Mouse (Mus musculus) sigmoid colon, adult 10 weeks (tissue): ENCODE results near the gene Abcd4. TPM values are rescaled to one million over a fixed set of nuclear protein-coding genes. Genes with fewer than 3 reads are reported as not detected.

Experiments
- polyA plus RNA-seq: library from polyadenylated mRNA; stranded (reverse); fragments of 350-450 nt; fragmentation: Illumina TruSeq; extraction: RNeasy Lipid Tissue Mini Kit (QIAGEN cat#74804); gene quantifications from one replicate; pipeline ENCODE4 v1.2.3, GENCODE M21; 2014; ENCODE audit warnings: low read depth, low replicate concordance

Gene Abcd4
- polyA plus RNA-seq: 4.4 TPM

DNA sequence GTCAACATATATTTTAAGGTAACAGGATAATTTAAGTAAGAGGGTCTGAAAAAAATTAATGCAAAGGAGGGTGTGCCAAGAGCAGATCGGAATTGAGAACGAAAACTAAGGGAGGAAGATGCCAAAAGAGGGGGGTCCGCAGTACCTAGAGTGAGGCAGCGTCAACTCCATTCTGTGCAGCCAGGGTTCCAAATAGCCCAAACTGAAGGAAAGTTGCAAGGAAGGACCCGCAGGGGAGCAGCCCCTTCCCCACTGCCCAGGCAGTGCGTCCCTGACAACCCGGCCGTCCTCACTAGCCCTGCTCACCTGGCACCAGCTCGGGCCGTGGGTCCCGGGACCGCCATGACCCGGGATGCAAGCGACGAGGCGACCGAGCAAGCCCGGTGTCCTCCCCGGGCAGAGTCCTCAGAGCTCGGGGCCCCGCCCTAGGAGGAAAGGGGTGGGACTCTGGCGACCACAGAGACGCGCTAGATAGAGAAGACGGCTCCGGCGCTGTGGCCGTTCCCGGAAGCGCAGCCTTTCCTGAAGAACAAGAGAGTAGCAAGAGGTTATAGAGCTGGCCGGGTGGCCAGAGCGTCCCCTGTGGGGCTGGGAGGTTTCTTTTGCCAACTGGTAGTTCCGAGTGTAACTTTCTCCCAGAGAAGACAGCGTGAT is at the start of gene Abcd4:
Gene Abcd4 (minus strand): TSS at position 437 of the 654 bp plus-strand sequence.

DNA sequence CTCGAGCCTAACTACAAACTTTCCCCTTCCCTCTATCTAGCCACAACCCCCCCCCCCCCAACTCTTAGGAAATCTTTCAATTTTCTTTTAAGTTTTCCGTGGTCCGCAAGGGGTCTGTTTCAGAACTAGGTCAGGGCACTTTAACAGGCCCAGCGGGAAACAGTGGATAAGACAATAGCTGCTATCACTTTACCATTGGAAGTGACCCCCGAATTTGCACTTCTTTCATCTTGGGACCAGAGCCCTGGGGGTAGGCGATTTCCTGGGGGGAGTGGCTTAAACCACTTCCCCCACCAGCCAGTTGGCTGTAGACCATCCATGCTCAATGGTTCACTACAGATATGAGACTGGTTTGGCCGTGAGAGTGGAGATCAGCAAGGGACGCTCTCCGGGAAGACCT is 23.4 kb upstream of the Abcd4 start, which contains the start of gene Vrtn:
Gene Vrtn (plus strand): TSS at position 366 of the 400 bp plus-strand sequence.

DNA sequence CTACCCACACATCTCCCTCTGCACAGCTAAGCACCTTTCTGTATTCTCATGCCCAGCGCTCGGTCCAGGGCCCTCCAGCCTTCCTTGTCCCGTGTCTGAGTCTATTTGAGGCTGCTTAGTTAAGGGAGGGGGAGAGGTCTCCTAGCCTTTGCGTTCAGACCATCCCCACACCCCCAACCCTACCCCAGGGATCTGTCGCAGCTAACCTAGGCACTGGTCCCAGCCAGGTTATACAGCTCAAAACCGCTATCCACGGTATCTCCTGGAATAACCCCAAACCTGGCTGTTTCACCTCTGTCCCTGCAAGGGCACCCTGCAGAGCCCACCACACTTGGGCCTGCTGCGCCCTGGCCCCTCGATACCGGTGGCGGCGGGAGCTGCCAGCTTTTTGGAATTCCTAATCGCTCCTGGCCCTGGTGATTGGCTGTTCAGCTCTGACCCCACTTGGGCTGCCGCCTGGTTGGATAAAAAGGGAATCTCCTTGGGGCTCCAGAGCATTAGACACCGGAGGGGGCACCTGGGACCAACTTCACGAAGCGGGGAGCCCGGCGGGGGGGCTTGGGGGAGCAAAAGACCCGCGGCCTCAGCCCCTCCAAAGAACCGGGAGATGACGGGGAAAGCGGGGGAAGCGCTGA is 47.8 kb downstream of the Abcd4 start, which contains the start of gene Vsx2:
Gene Vsx2 (plus strand): TSS at position 427 of the 635 bp plus-strand sequence.

Other genes starting within 250 kb of the Abcd4 start
- 216 TPM for gene Entpd5, start 208.4 kb downstream of the Abcd4 start, polyA plus RNA-seq
- 10.3 TPM for gene Bbof1, start 208.3 kb downstream of the Abcd4 start, polyA plus RNA-seq
- gene Rnf113a2, start 200.2 kb downstream of the Abcd4 start, polyA plus RNA-seq: 11.0 TPM
- 99.9 TPM for gene Aldh6a1, start 166.4 kb downstream of the Abcd4 start, polyA plus RNA-seq
- 20.2 TPM for gene Lin52, start 166.0 kb downstream of the Abcd4 start, polyA plus RNA-seq
- not detected for gene Vsx2, start 47.7 kb downstream of the Abcd4 start, polyA plus RNA-seq
- gene Vrtn, start 23.6 kb upstream of the Abcd4 start, polyA plus RNA-seq: not detected
- gene Syndig1l, start 81.4 kb upstream of the Abcd4 start, polyA plus RNA-seq: not detected
- 42.3 TPM for gene Npc2, start 155.7 kb upstream of the Abcd4 start, polyA plus RNA-seq
- gene Isca2, start 155.8 kb upstream of the Abcd4 start, polyA plus RNA-seq: 124 TPM